Mouse (Mus musculus): ENCODE results near the gene Specc1l. TPM values are rescaled to one million over a fixed set of nuclear protein-coding genes. Genes with fewer than 3 reads are reported as not detected.

The Specc1l gene
- polyA plus RNA-seq, 1 experiment, result 31.6 TPM

DNA sequence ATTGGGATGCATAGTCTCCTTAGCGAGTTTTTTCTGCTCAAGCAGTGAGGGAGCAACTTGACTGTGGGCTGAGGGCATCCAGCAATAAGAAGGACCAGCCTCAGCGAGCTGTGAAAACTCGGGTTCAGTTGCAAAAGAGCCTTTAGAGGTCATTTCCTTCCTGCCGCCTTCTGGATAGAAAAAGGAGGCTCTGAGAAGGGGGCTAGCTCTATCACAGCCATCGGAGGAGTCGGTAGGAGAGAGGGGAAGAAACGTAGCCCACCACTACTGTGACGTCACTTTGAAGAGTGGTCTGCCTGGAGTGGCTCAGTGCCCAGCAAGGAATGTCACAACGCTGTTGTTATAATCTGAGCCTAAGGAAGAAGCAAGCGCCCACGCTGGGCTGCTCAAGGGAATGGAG, 115.2 kb downstream of the Specc1l start:
- peaks cover 26% of the 10 kb centered on the region for H3K4me1 ChIP-seq (replicated peaks; ENCODE audit: control insufficient read depth, insufficient read depth, low read length)
- DNase-seq, result no peak
- no peak overlapping the region for H3K4me3 ChIP-seq (ENCODE audit: control insufficient read depth, insufficient read depth, low read length)
- 62% methylated on average over 11 of the region's 11 CpGs for WGBS
- peaks cover 13% of the 10 kb centered on the region for H3K36me3 ChIP-seq (ENCODE audit: control insufficient read depth, insufficient read depth, low read length)
- H3K27me3 ChIP-seq (ENCODE audit: control insufficient read depth, insufficient read depth, low read length), result no peaks in the 10 kb centered on the region
- no peak for TF ChIP-seq CTCF (IDR thresholded peaks at IDR 0.05; ENCODE audit: borderline replicate concordance, control insufficient read depth, extremely low read depth, insufficient read depth, low read length, poor library complexity)
- no peak overlapping the region for H3K27ac ChIP-seq (ENCODE audit: control insufficient read depth, insufficient read depth, low read length)

GRCm38 (mm10) chr10:75328201-75328704, 116.4 kb downstream of the Specc1l start:
- Histone ChIP-seq H3K27me3 (ENCODE audit: control insufficient read depth, insufficient read depth, low read length) (no peaks in the 10 kb centered on the region), H3K27ac (ENCODE audit: control insufficient read depth, insufficient read depth, low read length) (no peak overlapping the region), H3K4me1 (replicated peaks; ENCODE audit: control insufficient read depth, insufficient read depth, low read length) (peaks cover 26% of the 10 kb centered on the region), H3K4me3 (ENCODE audit: control insufficient read depth, insufficient read depth, low read length) (no peak overlapping the region), H3K36me3 (ENCODE audit: control insufficient read depth, insufficient read depth, low read length) (peaks cover 13% of the 10 kb centered on the region)
- DNase-seq, result no peak
- TF ChIP-seq POLR2A (IDR thresholded peaks at IDR 0.05; ENCODE audit: control insufficient read depth, extremely low read depth, insufficient read depth, low read length, poor library complexity) (no peak), CTCF (IDR thresholded peaks at IDR 0.05; ENCODE audit: borderline replicate concordance, control insufficient read depth, extremely low read depth, insufficient read depth, low read length, poor library complexity) (no peak)
- 93% methylated on average over 4 of the region's 4 CpGs for WGBS

DNA sequence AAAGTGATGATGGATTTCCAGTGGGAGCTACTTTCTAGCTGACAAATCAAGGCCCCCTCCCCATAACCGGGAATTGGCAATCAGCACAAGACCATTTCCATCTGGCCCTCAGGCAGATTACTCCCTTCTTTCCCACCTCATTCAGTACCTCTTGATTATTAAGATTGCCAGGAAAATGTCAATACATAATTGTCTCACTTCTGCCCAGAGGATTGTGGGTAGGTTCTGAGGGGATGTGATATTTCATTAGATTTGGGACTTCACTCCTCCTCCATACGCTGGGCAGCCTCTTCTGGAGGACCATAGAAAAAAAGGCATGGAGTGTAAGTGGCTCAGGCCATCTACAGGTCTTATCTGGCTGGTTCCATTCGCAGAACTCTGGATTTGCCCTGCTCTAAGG, 120.4 kb downstream of the Specc1l start:
- Histone ChIP-seq H3K27me3 (ENCODE audit: control insufficient read depth, insufficient read depth, low read length) (no peaks in the 10 kb centered on the region), H3K36me3 (ENCODE audit: control insufficient read depth, insufficient read depth, low read length) (peaks cover 12% of the 10 kb centered on the region), H3K27ac (ENCODE audit: control insufficient read depth, insufficient read depth, low read length) (no peak overlapping the region), H3K4me3 (ENCODE audit: control insufficient read depth, insufficient read depth, low read length) (no peak overlapping the region), H3K4me1 (replicated peaks; ENCODE audit: control insufficient read depth, insufficient read depth, low read length) (peaks cover under 1% of the 10 kb centered on the region; the same call in 1 of the 2 replicates)
- WGBS, result 99% methylated on average over 3 of the region's 3 CpGs
- DNase-seq, result no peak
- no peak for TF ChIP-seq CTCF (IDR thresholded peaks at IDR 0.05; ENCODE audit: borderline replicate concordance, control insufficient read depth, extremely low read depth, insufficient read depth, low read length, poor library complexity)
- TF ChIP-seq POLR2A (IDR thresholded peaks at IDR 0.05; ENCODE audit: control insufficient read depth, extremely low read depth, insufficient read depth, low read length, poor library complexity), result no peak

DNA sequence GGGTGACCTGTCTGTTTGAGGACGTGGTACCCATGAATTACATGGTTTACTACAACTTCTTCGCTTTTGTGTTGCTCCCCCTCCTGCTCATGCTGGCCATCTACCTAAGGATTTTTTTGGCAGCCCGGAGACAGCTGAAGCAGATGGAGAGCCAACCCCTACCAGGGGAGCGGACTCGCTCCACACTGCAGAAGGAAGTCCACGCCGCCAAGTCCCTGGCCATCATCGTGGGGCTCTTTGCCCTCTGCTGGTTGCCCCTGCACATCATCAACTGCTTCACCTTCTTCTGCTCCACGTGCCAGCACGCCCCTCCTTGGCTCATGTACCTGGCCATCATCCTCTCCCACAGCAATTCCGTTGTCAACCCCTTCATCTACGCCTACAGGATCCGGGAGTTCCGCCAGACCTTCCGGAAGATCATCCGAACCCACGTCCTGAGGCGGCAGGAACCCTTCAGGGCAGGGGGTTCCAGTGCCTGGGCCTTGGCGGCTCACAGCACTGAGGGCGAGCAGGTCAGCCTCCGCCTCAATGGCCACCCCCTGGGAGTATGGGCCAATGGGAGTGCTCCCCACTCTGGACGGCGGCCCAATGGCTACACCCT, 121.4 kb downstream of the Specc1l start:
- 94% methylated on average over 23 of the region's 23 CpGs for WGBS
- no peak overlapping the region for H3K27ac ChIP-seq (ENCODE audit: control insufficient read depth, insufficient read depth, low read length)
- no peak for TF ChIP-seq POLR2A (IDR thresholded peaks at IDR 0.05; ENCODE audit: control insufficient read depth, extremely low read depth, insufficient read depth, low read length, poor library complexity)
- TF ChIP-seq CTCF (IDR thresholded peaks at IDR 0.05; ENCODE audit: borderline replicate concordance, control insufficient read depth, extremely low read depth, insufficient read depth, low read length, poor library complexity), result no peak

GRCm38 (mm10) chr10:75334175-75334574, 122.3 kb downstream of the Specc1l start:
- no peaks in the 10 kb centered on the region for H3K27me3 ChIP-seq (ENCODE audit: control insufficient read depth, insufficient read depth, low read length)
- no peak for DNase-seq
- H3K27ac ChIP-seq (ENCODE audit: control insufficient read depth, insufficient read depth, low read length), result no peak overlapping the region
- TF ChIP-seq CTCF (IDR thresholded peaks at IDR 0.05; ENCODE audit: borderline replicate concordance, control insufficient read depth, extremely low read depth, insufficient read depth, low read length, poor library complexity), result no peak
- no peak for TF ChIP-seq POLR2A (IDR thresholded peaks at IDR 0.05; ENCODE audit: control insufficient read depth, extremely low read depth, insufficient read depth, low read length, poor library complexity)
- 84% methylated on average over 7 of the region's 7 CpGs for WGBS
- peaks cover 7% of the 10 kb centered on the region; the same call in 1 of the 2 replicates for H3K36me3 ChIP-seq (ENCODE audit: control insufficient read depth, insufficient read depth, low read length)
- H3K4me1 ChIP-seq (replicated peaks; ENCODE audit: control insufficient read depth, insufficient read depth, low read length), result no peaks in the 10 kb centered on the region
- H3K4me3 ChIP-seq (ENCODE audit: control insufficient read depth, insufficient read depth, low read length), result no peak overlapping the region

More for the DNA sequence above, 121.4 kb downstream of the Specc1l start:
- no peak overlapping the region for H3K4me3 ChIP-seq (ENCODE audit: control insufficient read depth, insufficient read depth, low read length)
- no peak for DNase-seq
- peaks cover 7% of the 10 kb centered on the region; the same call in 1 of the 2 replicates for H3K36me3 ChIP-seq (ENCODE audit: control insufficient read depth, insufficient read depth, low read length)
- H3K4me1 ChIP-seq (replicated peaks; ENCODE audit: control insufficient read depth, insufficient read depth, low read length), result no peaks in the 10 kb centered on the region
- no peaks in the 10 kb centered on the region for H3K27me3 ChIP-seq (ENCODE audit: control insufficient read depth, insufficient read depth, low read length)

- WGBS, result 94% methylated on average over 6 of the region's 6 CpGs
- TF ChIP-seq POLR2A (IDR thresholded peaks at IDR 0.05; ENCODE audit: control insufficient read depth, extremely low read depth, insufficient read depth, low read length, poor library complexity) (no peak), CTCF (IDR thresholded peaks at IDR 0.05; ENCODE audit: borderline replicate concordance, control insufficient read depth, extremely low read depth, insufficient read depth, low read length, poor library complexity) (no peak)
- Histone ChIP-seq H3K4me1 (replicated peaks; ENCODE audit: control insufficient read depth, insufficient read depth, low read length) (no peaks in the 10 kb centered on the region), H3K36me3 (ENCODE audit: control insufficient read depth, insufficient read depth, low read length) (peaks cover 7% of the 10 kb centered on the region; the same call in 1 of the 2 replicates), H3K4me3 (ENCODE audit: control insufficient read depth, insufficient read depth, low read length) (no peak overlapping the region), H3K27me3 (ENCODE audit: control insufficient read depth, insufficient read depth, low read length) (no peaks in the 10 kb centered on the region), H3K27ac (ENCODE audit: control insufficient read depth, insufficient read depth, low read length) (no peak overlapping the region)
- DNase-seq, result no peak
These were observed 123.2 kb downstream of the Specc1l start for GRCm38 (mm10) chr10:75335075-75335474.
